Mouse (Mus musculus): Measurements from ENCODE around the gene Rpl22.

DNA sequence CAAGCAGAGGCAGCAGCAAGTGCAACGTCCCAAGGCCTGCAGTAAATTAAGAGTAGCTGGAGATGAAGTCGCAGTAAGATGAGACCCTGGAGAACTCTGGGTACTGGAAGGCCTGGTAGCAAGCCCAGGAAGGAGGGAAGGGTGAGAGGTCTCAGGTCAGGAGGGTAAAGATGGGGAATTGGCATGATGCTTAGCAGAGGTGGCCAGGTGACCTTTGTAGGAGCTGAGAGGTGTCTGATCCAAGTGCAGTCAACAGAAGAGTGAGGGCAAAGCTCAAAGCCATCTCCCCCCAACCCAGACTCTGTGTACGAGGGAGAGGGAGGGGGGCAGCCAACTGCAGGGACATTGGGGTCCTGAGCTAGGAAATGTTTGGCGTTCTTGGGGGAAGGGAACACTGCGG, 4.1 kb upstream of the Rpl22 start:
- TF ChIP-seq CTCF (IDR thresholded peaks at IDR 0.05; ENCODE audit: low read depth) (no peak), EP300 (IDR thresholded peaks at IDR 0.05; ENCODE audit: low read depth) (no peak)
